Mouse (Mus musculus): ENCODE measurements around the gene Rfx3.

The Rfx3 gene

DNA sequence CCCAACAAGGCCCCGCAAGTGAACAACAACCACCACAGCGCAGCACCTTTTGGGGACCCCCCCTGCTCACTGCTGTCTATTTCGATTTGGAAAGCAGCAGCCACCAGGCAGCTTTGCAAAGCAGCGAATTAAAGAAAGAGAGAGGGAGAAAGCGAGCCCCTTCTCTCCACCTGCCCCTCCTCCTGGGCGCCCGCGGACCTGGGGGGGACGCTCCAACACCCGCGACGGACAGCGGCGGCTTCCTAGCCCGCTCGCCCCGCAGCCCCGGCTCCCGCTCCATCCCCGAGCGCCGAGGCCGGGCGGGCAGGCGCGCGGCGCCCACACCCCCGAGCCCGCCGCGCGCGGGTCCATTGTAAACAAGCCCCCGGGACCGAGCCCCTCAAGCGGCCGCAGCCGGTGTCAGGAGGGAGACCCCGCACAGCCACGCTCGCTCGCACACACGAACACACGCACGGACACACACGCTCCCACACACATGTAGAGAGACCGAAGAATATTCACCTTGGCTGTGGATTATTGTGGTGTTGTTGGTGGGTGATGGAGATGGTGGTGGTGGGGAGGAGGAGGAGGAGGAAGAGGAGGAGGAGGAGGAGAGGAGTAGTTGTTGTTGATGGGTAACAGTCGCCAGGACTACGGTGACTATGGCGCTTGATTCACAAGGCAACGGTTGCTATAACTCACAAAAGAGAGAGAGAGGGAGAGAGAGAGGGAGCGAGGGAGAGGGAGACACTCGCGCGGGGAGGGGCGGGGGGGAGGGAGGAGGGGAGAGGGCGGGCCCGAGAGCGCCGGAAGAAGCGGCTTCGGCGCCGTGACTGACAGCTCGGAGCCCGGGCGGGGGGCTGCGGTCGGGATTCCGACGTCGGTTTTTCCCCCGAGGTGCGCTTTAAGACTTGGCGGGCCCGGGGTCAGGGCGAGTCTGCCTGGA is at the start of gene Rfx3:
TSS of gene Rfx3 (minus strand) at position 696 of the 925 bp plus-strand sequence.
- DNase-seq (ENCODE audit: low spot score in 2 of 2): peak in 1 of 2 experiments; percentile 5

DNA sequence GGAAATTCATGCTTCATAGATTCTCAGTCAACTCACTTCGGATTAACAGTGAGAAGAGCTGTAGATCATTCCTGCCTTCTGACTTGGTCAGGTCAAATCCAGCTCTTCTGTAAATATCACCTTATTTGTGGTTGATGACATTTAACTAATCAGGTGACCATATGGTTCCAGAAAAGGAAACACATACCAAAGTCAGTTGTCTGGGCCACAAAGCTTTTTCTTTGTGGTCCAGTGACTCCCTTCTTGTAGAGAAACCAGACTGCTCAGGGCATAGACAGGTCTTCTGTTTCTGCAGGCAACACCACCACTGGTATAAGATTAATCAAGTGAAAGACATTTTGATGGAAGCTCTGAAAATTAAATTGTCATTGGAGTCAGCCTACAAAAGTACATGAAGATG is 41.1 kb upstream of the Rfx3 start:
- DNase-seq (ENCODE audit: low spot score in 2 of 2): no peak

DNA sequence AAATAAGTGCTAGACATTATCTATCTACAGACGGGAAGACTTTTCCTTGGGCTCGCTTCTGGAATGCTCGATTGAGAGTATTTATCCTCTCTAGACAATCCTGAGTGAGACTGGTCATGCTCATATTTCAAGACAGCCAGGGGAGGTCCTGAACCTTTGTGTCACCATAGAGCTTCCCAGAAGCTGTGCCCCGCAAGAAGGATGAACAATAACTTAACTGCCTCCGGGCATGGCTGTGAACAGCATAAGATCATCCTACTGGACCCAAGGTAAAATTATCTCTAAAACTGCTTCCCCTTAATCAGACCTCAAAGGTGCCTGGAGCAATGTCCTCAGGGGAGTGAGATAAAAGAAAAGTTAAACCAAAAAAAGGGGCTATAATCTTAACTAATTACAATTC is 40.6 kb upstream of the Rfx3 start:
- DNase-seq (ENCODE audit: low spot score in 2 of 2): no peak

DNA sequence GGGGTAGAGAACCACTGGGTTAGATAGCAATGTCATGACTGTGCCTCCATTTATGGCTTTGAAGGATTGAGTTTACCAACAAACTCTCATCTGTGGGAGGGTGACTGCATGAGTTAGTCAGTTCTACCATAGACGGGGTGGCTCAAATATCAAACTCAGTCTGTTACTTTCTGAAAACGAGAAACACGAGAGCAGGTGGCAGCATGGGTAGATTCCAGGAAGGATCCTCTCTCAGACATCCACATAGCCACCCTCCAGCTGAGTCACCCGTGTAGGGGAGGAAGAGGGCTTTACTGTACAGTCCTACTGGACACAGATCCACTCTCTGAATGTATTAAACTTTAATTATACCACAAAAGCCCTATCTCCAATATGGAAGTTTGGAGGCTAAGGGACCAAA is 38.3 kb upstream of the Rfx3 start:
- DNase-seq (ENCODE audit: low spot score in 2 of 2): no peak

DNA sequence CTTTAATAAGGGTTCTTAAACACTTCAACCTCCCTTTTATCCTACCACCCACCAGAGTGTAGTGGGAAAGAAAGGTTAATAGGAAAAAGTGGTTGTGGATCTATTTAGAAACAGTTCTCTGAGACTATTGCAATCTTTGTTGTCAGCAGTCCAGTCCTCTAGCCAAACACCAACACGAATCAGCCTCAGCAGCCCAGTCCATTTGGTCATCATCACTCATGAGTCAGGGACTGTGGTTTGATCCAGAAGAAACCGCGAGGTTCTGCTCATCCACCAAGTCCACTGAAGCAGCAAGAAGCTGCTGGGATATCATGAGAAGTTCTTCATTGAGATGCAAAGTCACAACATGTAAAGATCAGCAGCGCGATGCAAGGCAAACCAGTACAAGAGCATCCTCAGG is 35.8 kb upstream of the Rfx3 start:
- no peak for DNase-seq (ENCODE audit: low spot score in 2 of 2)

DNA sequence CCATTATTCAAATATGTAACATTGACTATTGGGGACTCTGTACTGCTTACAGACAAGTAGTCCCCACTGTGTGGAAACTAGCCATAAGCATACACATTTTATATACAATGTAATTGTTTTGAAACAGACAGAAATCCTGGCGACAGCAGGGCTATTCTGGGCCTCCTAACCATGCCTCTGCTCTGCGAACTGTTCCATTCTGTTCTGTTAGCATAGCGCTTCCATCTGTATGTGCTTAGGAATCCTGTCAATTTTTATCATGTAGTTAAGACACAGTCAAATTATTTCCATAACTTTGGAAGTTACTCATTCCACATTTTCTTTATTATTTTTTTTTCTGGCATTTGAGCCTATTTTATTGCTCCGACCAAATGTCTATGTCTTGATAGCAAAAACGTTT is 34.0 kb upstream of the Rfx3 start:
- no peak for DNase-seq (ENCODE audit: low spot score in 2 of 2)

DNA sequence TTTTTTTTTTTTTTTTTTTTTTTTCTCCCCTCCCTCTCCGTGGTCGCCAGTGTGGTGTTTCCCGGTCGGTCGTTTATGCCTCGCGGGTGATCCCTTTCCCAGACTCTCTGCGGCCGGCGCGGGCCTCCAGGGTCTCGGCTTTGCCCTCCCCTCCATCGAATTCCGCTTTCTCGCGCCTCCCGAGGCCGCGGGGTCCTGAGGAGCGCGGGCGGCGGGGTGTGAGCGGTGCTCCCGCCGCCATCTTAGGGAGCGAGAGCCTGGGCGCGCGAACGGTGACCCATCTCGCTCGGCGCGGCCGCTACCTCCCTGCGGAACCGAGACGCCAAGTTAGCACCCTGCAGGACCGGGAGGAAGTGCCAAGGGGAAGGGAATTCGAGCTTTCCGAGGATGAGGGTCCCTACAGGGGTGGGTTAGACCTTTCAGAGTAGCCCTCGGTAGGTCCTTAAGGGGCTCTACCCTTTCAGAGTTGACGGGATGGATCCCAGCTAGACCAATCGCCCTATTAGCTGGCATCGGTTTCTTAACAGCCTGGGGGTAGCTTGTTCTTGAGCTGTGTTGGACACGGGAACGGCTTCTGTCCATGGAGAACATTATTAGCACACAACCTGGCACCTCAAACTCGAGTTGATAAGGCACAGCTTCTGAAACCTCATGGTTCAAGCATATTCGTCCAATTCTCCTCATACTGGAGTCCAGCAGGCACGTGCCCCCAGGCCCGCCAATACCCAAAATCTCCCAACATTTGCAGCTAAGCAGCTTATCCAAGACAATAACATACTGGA is 943 bp upstream of the Rfx3 start:
- DNase-seq (ENCODE audit: low spot score in 2 of 2): peak; percentile 58 to 75

DNA sequence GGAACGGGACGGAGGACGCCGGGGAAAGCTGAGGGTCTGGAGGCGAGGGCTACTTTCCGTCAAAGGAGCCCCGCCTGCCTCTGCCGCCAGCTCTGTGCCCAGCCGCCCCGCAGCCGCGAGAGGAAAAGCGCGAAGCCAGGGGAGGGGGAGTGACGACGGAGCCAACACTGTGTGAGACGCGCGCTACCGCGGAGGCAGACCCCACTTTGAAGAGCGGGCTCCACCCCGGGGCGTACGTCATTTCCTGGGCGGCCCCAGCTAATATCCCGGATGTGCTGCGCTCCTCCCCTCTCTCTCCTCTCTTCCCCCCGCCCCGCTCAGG is 391 bp upstream of the Rfx3 start:
- DNase-seq (ENCODE audit: low spot score in 2 of 2): peak; percentile 77 to 90

DNA sequence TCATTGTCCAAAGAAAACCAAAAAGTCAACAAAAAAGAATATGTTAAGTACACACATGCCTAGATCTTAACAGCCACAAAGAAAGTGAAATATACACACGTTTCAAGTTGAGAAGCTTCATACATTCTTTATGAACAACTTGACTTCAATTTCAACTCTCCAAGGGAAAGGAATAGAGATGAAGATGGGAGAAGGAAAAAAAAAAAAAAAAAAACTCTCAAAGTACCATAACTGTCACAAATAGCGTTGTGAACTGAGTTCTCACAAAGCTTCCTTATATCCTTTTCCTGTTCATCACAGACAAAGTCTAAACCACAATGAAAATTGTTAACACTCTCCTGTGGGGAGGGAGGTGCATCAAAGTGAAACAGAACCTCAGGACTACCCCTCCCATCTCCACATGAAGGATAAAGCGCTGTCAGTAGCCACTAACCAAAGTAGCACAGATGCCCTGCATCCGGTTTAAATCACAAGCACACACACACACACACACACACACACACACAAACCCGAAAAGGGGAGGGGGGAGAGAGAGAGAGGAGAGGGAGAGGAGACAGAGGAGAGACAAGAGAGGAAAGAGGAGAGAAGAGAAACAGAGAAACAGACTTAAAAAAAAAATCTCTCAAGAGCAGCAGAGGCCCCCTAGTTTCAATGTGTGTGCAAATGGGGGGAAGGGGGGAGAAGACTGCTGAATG is 1.2 kb downstream of the Rfx3 start:
- DNase-seq (ENCODE audit: low spot score in 2 of 2): peak in 1 of 2 experiments; percentile 1

DNA sequence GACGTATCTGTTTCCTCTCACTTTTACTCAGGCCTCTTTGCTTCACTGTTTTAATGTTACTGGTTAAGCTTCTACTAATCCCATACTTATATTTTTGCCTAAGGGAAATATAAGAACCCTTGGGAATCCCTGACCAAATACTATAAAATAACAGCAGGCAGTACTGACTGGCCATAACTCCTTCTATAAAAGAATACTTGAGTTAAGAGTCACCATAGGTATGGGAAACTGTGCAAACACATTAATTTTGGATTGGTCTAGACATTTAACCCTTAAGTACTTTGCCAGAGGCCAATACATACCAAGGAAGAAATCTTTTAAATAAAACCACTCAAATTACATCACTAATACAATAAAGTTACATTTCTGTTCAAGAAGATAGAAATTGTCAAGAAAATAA is 6.8 kb downstream of the Rfx3 start:
- DNase-seq (ENCODE audit: low spot score in 2 of 2): no peak

DNA sequence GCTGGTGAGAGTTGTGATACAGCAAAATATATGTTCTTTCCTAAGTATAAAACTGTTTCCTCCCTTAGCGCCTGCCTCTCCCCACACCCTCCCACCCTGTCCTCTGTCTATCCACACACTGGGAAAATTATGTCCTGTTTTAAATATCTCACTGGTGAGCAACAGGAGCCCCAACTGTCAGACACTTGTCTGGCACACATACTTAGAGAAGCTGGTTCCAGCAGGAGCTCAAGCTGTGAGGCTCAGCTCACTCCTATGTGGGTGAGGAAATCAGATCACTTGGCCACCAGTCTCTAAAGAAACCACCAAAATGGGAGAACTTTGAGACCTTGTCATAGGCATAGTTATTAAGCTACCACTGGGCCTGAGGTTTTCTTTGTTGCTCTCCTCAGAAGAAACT is 7.5 kb downstream of the Rfx3 start:
- DNase-seq (ENCODE audit: low spot score in 2 of 2): no peak

DNA sequence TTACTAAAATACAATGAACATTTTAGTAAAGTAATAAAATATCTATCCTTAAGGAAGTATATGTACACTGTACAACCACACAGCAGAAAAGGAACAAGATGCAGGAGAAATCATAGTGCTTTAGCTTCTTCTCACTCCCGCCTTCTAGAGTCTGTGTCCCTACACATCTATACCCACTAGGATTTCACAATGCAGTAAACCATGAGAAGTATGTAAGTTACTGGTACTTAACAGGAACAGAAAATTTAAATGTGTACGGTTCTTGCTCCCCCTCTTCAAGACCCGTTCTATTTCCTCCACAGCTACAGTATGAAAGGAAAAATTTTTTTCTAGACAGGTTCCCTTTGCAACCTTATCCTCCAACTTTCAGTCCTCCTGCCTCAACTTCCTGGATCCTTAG is 8.3 kb downstream of the Rfx3 start:
- no peak for DNase-seq (ENCODE audit: low spot score in 2 of 2)

DNA sequence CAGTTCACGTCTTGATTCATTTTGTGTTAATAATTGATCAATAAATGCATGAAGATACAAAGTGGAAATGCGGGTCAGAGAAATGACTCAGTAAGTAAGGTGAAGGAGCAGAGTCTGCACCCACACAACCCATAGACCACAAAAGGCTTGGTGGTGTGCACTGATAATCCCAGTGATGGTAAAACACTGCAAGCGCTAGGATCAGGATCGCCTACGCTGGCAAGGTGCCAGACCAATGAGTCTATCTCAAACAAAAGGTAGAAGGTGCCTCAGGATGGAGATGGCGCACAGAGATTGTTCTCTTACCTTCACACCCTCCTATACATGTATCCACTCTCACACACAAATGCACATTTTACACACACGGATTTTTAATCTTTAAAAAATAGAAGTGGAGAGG is 18.2 kb downstream of the Rfx3 start:
- no peak for DNase-seq (ENCODE audit: low spot score in 2 of 2)

DNA sequence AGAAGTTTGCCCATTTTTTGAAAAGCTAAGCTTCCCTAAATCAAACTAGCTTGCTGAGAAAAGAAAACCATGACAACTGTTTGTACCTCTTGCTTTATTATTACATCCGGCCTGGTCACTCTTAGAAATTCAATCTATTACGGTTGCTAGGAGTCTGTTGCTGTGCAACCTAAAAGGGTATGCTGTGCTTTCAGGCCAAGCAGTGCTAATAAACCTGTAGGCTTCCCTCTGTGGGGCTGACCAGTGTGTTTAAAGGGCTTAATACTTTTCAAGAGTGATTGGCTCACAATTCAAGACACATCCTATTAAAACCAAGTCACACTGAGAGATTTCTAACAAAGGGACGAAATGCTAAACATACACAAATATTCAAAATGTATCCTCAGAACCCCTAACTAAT is 22.2 kb downstream of the Rfx3 start:
- DNase-seq (ENCODE audit: low spot score in 2 of 2): no peak

DNA sequence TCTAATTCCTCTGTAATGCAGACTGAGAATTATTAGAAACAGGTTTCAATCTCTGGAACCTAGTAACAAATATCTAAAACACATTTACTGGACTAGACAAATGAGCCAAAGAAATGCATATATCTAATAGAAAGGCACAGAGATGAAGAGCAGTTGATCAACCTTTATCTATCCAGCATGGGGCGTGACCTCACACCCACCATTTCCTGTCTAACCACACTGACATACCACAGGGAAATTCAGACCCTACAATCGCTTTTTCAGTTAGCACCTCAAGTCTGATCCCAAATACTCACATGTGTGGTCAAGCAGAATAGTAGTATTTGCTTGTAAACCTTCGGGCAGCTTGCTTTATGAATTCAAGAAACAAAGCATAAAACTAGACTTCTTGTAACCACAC is 43.4 kb downstream of the Rfx3 start:
- DNase-seq (ENCODE audit: low spot score in 2 of 2): no peak

DNA sequence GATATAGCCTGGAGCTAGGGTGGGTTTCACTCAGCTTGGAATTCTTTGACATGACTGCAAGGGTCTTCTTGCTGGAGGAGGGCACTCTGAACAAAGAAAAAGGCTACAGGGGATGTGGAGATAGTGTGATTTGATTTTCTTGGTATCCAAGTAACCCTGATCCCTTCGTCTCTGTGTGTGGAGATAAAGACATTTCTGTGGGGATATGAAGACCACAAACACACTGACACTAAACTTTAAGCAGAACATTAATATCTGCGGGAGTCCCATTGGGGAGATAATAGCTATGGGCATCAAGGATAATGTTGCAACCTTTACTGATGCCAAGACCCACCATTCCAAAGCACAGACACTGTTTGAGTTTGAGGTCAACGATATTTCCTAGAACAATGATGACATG is 49.7 kb downstream of the Rfx3 start:
- DNase-seq (ENCODE audit: low spot score in 2 of 2): no peak

DNA sequence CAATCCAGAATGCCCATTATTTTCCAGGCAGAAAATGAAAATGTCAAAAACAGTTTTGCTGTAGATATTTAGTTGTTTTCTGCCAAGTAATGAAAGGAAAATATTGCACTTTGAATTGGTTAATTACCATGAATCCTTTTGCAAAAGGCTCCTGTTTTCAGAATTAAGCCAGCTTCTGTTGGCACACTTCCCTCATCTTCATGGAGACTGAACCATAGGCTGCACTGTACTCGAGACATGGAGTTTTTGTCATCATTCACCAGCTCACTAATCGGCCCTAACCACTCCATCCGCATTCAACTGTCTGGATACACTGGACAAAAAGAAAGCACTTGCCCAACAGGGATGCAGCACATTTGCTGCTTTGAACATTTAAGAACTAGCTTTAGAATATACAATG is 75.5 kb downstream of the Rfx3 start:
- DNase-seq (ENCODE audit: low spot score in 2 of 2): no peak

DNA sequence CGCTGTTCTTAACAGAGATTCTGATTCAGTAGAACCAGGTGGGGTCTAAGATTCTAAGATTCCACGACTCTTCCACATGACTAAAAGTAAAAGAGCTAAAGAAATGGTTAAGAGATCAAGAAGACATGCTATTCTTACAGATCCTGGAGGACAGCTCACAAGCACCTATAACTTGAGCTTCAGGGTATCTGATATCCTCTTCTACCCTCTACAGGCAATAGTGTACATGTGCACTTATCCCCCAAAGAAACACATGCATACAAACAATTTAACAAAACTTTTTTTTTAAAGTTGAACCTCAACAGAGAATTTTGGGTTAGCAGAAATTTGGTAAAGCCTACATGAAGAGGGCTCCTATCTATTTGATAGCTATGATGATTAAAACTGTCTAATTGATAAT is 79.8 kb downstream of the Rfx3 start:
- no peak for DNase-seq (ENCODE audit: low spot score in 2 of 2)

DNA sequence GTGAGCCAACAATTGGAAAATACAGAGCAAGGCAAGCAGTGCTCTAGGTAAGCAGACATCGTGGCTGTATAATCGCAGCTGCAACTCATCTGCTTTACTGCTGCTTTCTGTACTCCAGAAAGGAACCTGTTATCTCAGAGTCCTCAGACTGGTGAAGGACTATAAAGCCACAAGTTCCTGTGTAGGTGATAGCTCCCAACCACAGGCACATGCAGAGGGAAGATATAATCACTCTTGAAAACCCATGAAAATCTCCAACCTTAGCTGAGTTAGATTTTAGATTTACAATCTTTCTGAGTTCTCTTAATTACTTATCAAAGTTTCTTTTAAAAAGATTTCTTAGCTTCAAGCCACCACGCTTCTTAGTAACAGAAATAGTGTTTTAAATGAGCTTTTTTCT is 84.6 kb downstream of the Rfx3 start:
- DNase-seq (ENCODE audit: low spot score in 2 of 2): no peak

DNA sequence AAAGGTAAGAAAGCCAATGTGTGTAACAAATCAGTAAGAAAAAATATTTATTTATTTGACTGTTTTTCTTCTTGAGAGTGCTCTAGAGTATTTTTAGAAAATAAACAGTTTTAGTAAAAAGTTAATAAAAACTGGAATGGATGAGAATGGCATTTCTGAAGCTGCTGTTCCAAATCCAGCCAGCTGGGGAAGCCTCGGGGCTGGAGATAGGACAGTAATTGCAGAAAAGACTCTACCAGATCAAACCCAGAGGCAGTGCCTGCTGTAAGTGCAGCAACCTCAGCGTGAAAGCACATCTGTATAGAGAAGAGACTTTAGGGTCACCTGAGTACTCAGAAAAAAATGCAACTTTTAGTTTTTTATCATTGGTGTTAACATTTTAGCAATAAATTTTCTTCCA is 91.9 kb downstream of the Rfx3 start:
- DNase-seq (ENCODE audit: low spot score in 2 of 2): no peak

DNA sequence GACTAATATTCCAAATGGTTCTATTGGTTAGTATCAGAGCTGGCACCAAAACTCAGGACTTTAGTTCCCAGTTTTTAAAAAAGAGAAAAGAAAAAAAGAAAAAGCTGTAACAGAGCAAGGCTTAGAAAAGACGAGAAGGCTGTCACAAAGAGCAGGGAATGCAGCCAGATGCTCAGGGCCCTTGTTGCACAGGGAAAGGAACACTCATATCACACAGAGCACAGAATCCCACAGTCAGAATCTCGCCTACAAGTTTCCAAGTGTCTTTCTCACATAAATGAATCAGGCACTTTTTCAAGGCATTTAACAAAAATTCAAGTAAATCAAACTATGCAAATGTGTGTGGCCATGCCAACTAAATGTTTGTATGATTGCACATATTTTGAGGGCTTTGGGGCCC is 94.5 kb downstream of the Rfx3 start:
- no peak for DNase-seq (ENCODE audit: low spot score in 2 of 2)

DNA sequence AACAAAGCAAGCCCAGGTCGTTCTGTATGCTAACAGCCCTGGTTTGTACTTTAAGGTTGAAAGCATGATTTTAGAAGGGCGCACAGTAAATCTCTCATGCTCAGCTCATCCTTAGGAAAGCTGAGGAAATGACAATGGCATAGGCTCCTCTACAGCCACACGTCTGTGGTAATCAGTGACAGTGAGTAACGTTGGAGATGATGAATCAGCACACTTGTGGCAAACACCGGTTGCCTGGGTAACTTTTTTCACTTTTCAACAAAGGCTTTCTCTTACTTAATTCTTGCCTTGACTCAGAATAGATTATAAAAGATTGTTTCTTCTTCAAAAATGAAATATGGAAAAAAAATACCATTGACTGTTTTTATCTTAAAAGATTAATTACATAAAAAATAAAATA is 104.0 kb downstream of the Rfx3 start:
- no peak for DNase-seq (ENCODE audit: low spot score in 2 of 2)

DNA sequence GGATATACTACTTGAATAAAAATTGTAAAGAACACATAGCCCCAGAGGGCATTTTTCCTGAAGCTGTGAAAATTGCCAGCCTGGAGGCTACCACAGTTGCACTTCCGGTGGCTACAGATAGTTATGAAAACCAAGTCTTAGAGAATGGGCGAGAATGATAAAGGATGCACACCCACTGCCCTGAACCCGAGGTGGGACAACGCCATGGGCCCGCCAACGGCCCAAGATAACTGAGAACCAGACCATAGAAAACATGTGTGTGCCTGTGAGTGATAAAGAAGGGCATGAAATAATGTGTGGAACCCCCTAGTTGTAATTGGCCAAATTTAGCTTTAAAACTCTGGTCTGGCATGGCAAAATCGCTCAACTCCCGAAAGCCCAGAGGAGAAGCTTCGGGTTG is 105.0 kb downstream of the Rfx3 start:
- no peak for DNase-seq (ENCODE audit: low spot score in 2 of 2)
